Mouse (Mus musculus) hindbrain, embryonic 14.5 days (tissue): Measurements from ENCODE around the gene Pprc1. TPM values are rescaled to one million over a fixed set of nuclear protein-coding genes. Genes with fewer than 3 reads are reported as not detected.

Experiments used
- ATAC-seq: fragments of 200-750 bp; cut with Nextera tagmentation; 2 replicates; pipeline ENCODE4 v1.8.0; 2017; ENCODE audit warnings: moderate number of reproducible peaks, mild to moderate bottlenecking, moderate TSS enrichment, moderate library complexity; ENCODE audit not compliant: low FRiP score
- DNase-seq: peaks from one replicate; pipeline ENCODE4 v3.0.0-alpha.2; 2015; ENCODE audit warnings: low spot score
- H3K27ac ChIP-seq: fragments of 300-500 bp; sonication (generic); 2 replicates; pipeline ENCODE4 v1.5.1; 2014; ENCODE audit warnings: mild to moderate bottlenecking, moderate library complexity
- H3K27me3 ChIP-seq: fragments of 300-500 bp; sonication (generic); 2 replicates; pipeline ENCODE4 v1.6.1; 2014; ENCODE audit warnings: mild to moderate bottlenecking, low read length, mixed read lengths; ENCODE audit not compliant: control insufficient read depth, insufficient read depth
- H3K36me3 ChIP-seq: fragments of 300-500 bp; sonication (generic); replicated peaks from 2 replicates; pipeline ENCODE4 v1.6.1; 2014; ENCODE audit not compliant: control insufficient read depth, insufficient read depth
- H3K4me1 ChIP-seq: fragments of 300-500 bp; sonication (generic); replicated peaks from 2 replicates; pipeline ENCODE4 v1.6.1; 2014; ENCODE audit warnings: antibody characterized with exemption, low read length, mixed read lengths; ENCODE audit not compliant: control insufficient read depth, insufficient read depth
- H3K4me2 ChIP-seq: fragments of 300-500 bp; sonication (generic); replicated peaks from 2 replicates; pipeline ENCODE4 v1.6.1; 2014; ENCODE audit warnings: mild to moderate bottlenecking, moderate library complexity
- H3K4me3 ChIP-seq: fragments of 300-500 bp; sonication (generic); replicated peaks from 2 replicates; pipeline ENCODE4 v1.5.1; 2014; ENCODE audit warnings: mild to moderate bottlenecking, low read length
- H3K9ac ChIP-seq: fragments of 300-500 bp; sonication (generic); 2 replicates; pipeline ENCODE4 v1.6.1; 2014
- H3K9me3 ChIP-seq: fragments of 300-500 bp; sonication (generic); 2 replicates; pipeline ENCODE4 v1.6.1; 2016; ENCODE audit warnings: low read length; ENCODE audit not compliant: control insufficient read depth
- WGBS: fragments of 180-500 bp; shearing (Covaris S2); extraction: QIAGEN DNeasy Blood & Tissue Kit; methylation state at CpG from one replicate; pipeline ENCODE4 v1.1.7; 2014; 5-methylcytosine and 5-hydroxymethylcytosine counted together
- polyA plus RNA-seq: library from polyadenylated mRNA; unstranded; fragments of >200 nt; fragmentation: Nextera tagmentation; extraction: Ambion mirVana; gene quantifications from 2 replicates; pipeline ENCODE4 v1.2.1, GENCODE M21; 2014

The Pprc1 gene
- polyA plus RNA-seq, 1 experiment from 2014 or later, result 19.1 TPM

GRCm38 (mm10) chr19:46047426-46047825 is 2.7 kb downstream of the Pprc1 start:
- no peak for ATAC-seq

GRCm38 (mm10) chr19:46049129-46049528 is 4.4 kb downstream of the Pprc1 start:
- ATAC-seq (no peak), DNase-seq (no peak)
- Histone ChIP-seq H3K4me3 (no peak overlapping the region), H3K27ac (no peak overlapping the region), H3K4me1 (peaks cover 16% of the 10 kb centered on the region), H3K9me3 (no peaks in the 10 kb centered on the region), H3K27me3 (no peaks in the 10 kb centered on the region), H3K4me2 (no peak overlapping the region), H3K36me3 (no peaks in the 10 kb centered on the region), H3K9ac (no peak overlapping the region)
- 67% methylated on average over 4 of the region's 4 CpGs for WGBS

More at GRCm38 (mm10) chr19:46047426-46047825, 2.7 kb downstream of the Pprc1 start:
- H3K9me3 ChIP-seq, result no peaks in the 10 kb centered on the region
- H3K9ac ChIP-seq, result no peak overlapping the region
- H3K4me3 ChIP-seq, result no peak overlapping the region
- H3K27ac ChIP-seq, result no peak overlapping the region; the same call in 1 of the 2 replicates
- WGBS, result 63% methylated on average over 2 of the region's 2 CpGs
- no peaks in the 10 kb centered on the region for H3K27me3 ChIP-seq
- DNase-seq, result no peak
- no peaks in the 10 kb centered on the region for H3K36me3 ChIP-seq
- H3K4me1 ChIP-seq, result peaks cover 33% of the 10 kb centered on the region
- H3K4me2 ChIP-seq, result no peak overlapping the region

GRCm38 (mm10) chr19:46050462-46050861 is 5.8 kb downstream of the Pprc1 start:
- WGBS, result 86% methylated on average over 2 of the region's 2 CpGs
- no peak overlapping the region for H3K9ac ChIP-seq
- peaks cover 14% of the 10 kb centered on the region for H3K4me1 ChIP-seq
- ATAC-seq (no peak), DNase-seq (no peak)
- H3K36me3 ChIP-seq, result no peaks in the 10 kb centered on the region
- no peaks in the 10 kb centered on the region for H3K27me3 ChIP-seq
- no peak overlapping the region for H3K27ac ChIP-seq
- H3K9me3 ChIP-seq, result no peaks in the 10 kb centered on the region
- no peak overlapping the region for H3K4me3 ChIP-seq
- H3K4me2 ChIP-seq, result no peak overlapping the region

GRCm38 (mm10) chr19:46055752-46056387 is 11.2 kb downstream of the Pprc1 start:
- H3K4me1 ChIP-seq, result peaks cover 13% of the 10 kb centered on the region
- peak overlapping the region; percentile 49 for H3K4me2 ChIP-seq
- H3K36me3 ChIP-seq, result no peaks in the 10 kb centered on the region
- no peaks in the 10 kb centered on the region for H3K27me3 ChIP-seq
- ATAC-seq (peak; percentile 77), DNase-seq (no peak)
- WGBS, result 2% methylated on average over 11 of the region's 11 CpGs
- no peaks in the 10 kb centered on the region for H3K9me3 ChIP-seq
- peak overlapping the region; percentile 96 for H3K4me3 ChIP-seq
- H3K9ac ChIP-seq, result peak overlapping the region; percentile 37; the same call in 1 of the 2 replicates
- no peak overlapping the region for H3K27ac ChIP-seq

GRCm38 (mm10) chr19:46056388-46056946 is 11.8 kb downstream of the Pprc1 start:
- ATAC-seq (peak; percentile 96), DNase-seq (peak; percentile 96)
- Histone ChIP-seq H3K4me3 (peak overlapping the region; percentile 96), H3K36me3 (0 out of 2 replicates have a peak, but pooled peaks cover 1% of the 10 kb centered on the region), H3K27ac (peak overlapping the region; percentile 90), H3K27me3 (no peaks in the 10 kb centered on the region), H3K9me3 (no peaks in the 10 kb centered on the region), H3K4me2 (peak overlapping the region; percentile 92), H3K9ac (peak overlapping the region; percentile 73), H3K4me1 (peaks cover 13% of the 10 kb centered on the region)
- WGBS, result under 1% methylated on average over 52 of the region's 52 CpGs

GRCm38 (mm10) chr19:46056947-46057607 is 12.4 kb downstream of the Pprc1 start:
- 1% methylated on average over 37 of the region's 42 CpGs for WGBS
- peak; percentile 49 for ATAC-seq
- DNase-seq, result peak; percentile 70
- Histone ChIP-seq H3K27me3 (no peaks in the 10 kb centered on the region), H3K4me3 (peak overlapping the region; percentile 96), H3K27ac (peak overlapping the region; percentile 90), H3K4me2 (peak overlapping the region; percentile 92), H3K9me3 (no peaks in the 10 kb centered on the region), H3K4me1 (peaks cover 13% of the 10 kb centered on the region), H3K9ac (peak overlapping the region; percentile 73), H3K36me3 (peaks cover 7% of the 10 kb centered on the region)

GRCm38 (mm10) chr19:46058466-46058865 is 13.8 kb downstream of the Pprc1 start:
- peak overlapping the region; percentile 92; the same call in 1 of the 2 replicates for H3K4me2 ChIP-seq
- DNase-seq (no peak), ATAC-seq (no peak)
- H3K9me3 ChIP-seq, result no peaks in the 10 kb centered on the region
- no peaks in the 10 kb centered on the region for H3K27me3 ChIP-seq
- 96% methylated on average over 7 of the region's 7 CpGs for WGBS
- peaks cover 13% of the 10 kb centered on the region for H3K4me1 ChIP-seq
- no peak overlapping the region for H3K4me3 ChIP-seq
- no peak overlapping the region for H3K27ac ChIP-seq
- H3K36me3 ChIP-seq, result peaks cover 21% of the 10 kb centered on the region
- H3K9ac ChIP-seq, result no peak overlapping the region

GRCm38 (mm10) chr19:46060845-46061244 is 16.2 kb downstream of the Pprc1 start:
- 90% methylated on average over 6 of the region's 6 CpGs for WGBS
- H3K4me2 ChIP-seq, result no peak overlapping the region

GRCm38 (mm10) chr19:46068054-46068453 is 23.4 kb downstream of the Pprc1 start:
- no peak for ATAC-seq
- Histone ChIP-seq H3K4me3 (no peak overlapping the region), H3K4me2 (no peak overlapping the region), H3K27ac (no peak overlapping the region), H3K9me3 (no peaks in the 10 kb centered on the region), H3K9ac (no peak overlapping the region), H3K27me3 (no peaks in the 10 kb centered on the region), H3K36me3 (peaks cover 93% of the 10 kb centered on the region), H3K4me1 (no peaks in the 10 kb centered on the region)
- WGBS, result 71% methylated on average over 10 of the region's 10 CpGs
- DNase-seq, result no peak

More at GRCm38 (mm10) chr19:46060845-46061244, 16.2 kb downstream of the Pprc1 start:
- Histone ChIP-seq H3K36me3 (peaks cover 45% of the 10 kb centered on the region), H3K27ac (no peak overlapping the region), H3K4me1 (peaks cover 13% of the 10 kb centered on the region), H3K4me3 (no peak overlapping the region), H3K9ac (no peak overlapping the region), H3K9me3 (no peaks in the 10 kb centered on the region), H3K27me3 (no peaks in the 10 kb centered on the region)
- no peak for DNase-seq
- no peak for ATAC-seq
